Mouse (Mus musculus): ENCODE measurements around the gene Slc25a25.

Slc25a25 gene

DNA sequence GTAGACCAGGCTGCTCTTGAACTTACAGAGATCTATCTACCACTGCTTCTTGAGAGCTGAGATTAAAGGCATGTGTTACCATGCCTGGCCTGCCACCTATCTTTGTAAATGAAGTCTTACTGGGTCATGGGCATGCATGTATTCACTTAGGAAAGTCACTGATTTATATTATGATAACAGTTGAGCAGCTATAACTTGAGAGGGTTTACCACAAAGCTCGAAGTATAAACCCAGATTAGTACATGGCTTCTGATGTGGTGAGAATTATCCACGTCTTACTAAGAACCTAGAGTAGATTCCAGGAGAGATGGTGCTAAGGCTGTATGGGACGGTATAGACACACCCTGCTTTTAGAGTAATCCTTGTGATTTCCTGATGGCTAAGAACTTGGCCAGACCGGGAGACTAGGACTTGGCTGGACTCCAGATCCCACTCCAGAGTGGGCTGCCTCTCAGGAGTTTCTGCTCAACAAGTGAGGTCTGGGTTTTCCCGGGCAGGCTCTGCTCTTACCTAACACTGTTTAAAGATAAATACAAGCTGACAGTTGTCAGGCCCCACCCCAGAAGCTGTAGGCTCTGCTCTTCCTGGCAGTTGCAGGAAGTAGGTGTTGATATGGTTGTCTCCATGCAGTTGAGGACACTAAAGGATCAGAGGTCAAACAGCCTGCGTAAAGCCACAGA, 13.1 kb upstream of the Slc25a25 start:
- in situ Hi-C loops (cut with MboI; ENCODE audit: unreplicated experiment in 2 of 2): no loop called here

DNA sequence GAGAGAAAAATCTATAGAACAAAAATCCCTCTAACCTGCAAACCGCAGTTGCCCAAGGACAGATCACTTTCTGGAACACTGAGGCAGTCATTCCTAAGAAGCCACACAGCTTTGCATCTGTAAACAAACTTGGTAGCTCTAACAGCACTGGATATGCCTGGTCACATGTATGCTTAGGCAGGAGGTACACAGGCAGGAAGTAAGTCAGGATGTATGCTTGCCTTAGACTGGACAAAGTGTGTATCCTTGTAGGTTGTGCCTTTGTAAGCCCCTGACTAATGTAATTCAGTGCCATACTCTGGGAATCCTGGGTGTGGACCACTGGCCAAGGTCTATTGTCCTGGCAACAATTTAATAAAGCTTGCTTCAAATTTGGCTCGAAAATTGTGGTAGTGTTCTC, 12.5 kb upstream of the Slc25a25 start:
- in situ Hi-C loops (cut with MboI; ENCODE audit: unreplicated experiment in 2 of 2): no loop called here

DNA sequence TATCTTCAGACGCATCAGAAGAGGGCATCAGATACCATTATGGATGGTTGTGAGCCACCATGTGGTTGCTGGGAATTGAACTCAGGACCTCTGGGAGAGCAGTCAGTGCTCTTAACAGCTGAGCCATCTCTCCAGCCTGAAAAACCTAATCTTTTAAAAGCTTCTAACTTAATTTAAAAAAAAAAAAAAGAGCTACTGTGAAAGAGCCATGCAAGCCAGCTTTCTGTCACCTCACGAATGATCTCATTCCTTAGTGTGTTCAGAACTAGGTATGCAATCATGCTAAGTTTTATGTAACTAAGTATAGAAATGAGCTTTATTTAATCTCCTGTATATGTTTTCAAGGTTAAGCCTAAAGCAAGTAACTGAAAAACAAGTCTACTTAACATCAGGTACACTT, 8.4 kb upstream of the Slc25a25 start:
- in situ Hi-C loops (cut with MboI; ENCODE audit: unreplicated experiment in 2 of 2): no loop called here

DNA sequence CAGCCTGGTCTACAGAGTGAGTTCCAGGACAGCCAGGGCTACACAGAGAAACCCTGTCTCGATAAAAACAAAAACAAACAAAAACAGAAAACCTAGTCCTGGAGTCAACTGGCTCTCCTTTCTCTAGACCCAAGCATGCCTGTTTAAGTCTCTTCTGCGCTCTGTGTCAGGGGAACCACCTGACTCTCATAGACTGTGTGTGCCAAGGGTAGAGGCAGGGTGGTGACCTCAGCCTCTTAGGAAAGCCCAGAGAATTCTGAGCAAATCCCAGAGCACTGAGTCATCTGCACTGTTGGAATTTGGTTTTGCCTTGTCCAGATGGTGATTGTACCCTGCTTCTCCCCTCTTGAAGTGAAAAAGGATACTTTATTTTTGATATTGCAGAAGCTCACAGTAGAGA, 7.1 kb upstream of the Slc25a25 start:
- in situ Hi-C loops (cut with MboI; ENCODE audit: unreplicated experiment in 2 of 2): no loop called here

DNA sequence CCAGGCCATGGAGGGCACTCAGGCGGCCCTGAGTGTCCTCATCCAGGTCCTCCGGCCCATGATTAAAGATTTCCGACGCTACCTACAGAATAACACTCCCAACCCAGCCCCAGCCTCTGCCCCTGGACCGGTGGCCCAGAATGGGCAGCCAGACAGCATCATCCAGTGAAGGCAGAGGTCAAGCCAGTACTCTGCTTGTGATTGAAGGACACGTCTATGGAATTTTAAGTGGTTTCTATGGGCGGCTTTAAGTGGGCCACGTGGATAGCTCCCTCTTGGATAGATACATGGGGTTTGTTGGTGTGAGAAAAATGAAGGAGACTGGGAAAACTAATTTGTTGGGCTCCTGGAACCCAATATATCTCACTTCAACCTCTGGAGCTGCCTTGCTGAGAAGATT, 3.9 kb upstream of the Slc25a25 start:
- in situ Hi-C loops (cut with MboI; ENCODE audit: unreplicated experiment in 2 of 2): no loop called here

DNA sequence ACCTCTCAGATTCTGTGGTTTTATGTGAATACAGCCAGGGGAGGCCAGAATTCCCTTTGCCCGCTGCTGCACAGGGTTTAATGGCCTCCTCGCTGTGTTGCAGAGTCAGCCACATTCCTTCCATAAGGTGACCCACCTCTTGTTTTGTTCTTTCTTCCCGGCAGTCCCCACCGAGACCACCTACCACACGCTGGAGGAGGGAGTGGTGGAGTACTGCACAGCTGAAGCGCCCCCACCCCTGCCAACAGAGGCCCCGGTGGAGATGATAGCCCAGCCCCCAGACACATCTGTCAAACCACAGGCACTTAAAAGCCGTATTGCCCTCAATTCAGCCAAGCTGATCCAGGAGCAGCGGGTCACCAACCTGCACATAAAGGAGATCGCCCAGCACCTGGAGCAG, 3.4 kb upstream of the Slc25a25 start:
- in situ Hi-C loops (cut with MboI; ENCODE audit: unreplicated experiment in 2 of 2): no loop called here

DNA sequence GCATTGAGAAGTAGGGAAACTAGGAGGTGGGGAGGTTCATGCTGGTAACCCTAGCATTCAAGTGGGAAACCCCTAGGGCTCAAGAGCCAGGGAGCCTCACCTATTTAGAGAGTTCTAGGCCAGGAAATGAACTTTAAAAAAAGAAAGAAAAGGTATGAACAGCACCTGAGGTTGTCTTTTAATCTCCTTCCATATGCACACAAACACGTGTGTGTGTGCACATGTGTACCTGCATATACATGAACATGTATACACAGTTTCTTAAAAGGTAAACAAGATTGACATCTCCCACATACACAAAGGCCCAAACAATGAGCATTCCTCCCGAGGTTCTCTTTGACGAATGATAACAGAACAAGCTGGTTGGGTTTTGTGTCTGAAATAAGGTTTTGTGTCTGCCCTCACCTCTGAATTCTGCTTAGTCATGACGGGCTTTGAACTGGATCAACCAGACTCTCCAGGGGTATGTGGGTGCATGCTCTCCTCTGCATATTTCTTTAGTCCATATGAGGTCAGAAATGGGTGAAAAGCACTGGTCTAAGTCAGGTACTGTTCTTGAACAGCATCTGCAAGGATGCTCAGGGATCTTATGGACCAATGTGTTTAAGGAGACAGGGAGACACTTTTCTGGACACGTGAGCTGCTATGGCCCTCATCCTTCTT, 2.5 kb upstream of the Slc25a25 start:
- in situ Hi-C loops (cut with MboI; ENCODE audit: unreplicated experiment in 2 of 2): no loop called here

DNA sequence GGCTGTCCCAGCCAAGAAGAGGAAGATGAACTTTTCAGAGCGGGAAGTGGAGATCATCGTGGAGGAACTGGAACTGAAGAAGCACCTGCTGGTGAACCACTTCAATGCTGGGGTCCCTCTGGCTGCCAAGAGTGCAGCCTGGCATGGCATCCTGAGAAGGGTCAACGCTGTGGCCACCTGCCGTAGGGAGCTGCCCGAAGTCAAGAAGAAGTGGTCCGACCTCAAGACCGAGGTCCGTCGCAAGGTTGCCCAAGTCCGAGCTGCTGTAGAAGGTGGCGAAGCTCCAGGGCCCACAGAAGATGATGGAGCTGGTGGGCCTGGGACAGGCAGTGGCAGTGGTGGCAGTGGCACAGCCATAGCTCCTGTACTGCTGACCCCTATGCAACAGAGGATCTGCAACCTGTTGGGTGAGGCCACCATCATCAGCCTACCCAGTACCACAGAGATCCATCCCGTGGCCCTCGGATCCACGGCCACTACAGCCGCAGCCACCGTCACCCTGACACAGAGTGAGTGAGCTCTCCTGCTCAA, 1.3 kb upstream of the Slc25a25 start:
- in situ Hi-C loops (cut with MboI; ENCODE audit: unreplicated experiment in 2 of 2): no loop called here

DNA sequence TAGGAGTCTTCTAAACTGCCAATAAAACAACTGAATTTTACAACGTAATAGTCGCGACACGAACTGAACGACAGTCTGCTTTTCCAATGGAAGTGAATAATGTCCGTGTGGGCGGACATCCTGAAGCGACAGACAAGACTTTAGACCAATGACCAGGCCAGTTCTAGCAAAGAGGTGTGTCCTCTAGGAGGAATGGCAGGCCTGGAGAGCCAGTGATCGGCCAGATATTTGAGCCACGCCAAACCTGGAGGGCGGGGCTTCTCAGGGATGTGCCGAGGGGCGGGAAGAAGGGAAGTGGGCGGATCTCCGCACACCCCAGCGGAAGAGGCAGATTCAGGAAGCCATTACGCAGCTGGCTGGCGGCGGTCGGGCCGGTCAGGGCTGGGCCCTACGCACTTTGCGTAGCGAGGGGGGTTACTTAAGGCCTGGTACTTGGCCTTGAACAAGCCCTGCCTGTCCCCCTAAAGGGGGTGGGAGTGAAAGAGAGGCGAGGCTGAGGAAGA, 676 bp upstream of the Slc25a25 start:
- in situ Hi-C loops (cut with MboI; ENCODE audit: unreplicated experiment in 2 of 2): no loop called here

DNA sequence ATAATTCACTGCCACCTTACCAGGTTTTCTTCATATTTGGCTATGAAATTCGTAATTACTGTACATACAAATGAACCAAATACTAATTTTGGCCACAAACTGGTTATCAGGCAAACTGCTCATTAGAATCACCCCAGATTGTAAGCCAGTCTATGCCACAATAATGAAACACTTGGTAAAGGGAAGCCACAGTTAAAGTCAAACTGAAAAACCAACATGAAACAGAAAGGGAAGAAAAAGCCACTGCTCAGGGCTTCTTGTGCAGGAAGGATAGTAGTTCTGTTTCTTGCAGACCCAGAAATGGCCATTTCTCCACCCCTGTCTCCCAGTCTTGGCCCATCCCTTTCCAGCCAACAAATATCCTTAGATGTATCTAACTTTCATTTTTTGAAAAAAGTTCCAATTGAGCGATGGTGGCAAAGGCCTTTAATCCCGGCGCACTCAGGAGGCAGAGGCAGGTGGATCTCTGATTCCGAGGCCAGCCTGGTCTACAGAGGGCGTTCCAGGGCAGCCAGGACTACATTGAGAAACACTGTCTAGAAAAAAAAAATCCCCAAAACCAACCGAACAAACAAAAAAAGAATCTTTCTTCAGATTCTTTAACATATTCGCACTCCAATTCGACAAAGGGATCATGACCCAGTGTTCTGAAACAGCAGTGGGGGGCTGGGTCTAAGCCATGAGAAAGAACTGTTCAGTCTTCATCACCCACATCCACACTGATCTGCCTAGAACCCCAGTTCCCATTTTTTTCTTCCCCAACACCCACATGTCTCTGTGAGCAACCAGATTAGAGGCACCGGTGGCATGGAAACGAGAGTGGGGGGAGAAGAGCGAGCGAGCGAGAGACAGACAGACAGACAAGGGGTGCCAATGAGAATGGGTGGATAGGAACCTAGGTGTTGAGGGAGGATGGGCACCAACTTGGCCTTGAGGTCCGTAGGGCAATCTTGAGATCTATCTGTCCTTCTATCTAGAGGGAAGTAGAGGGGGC, 1.2 kb downstream of the Slc25a25 start, which contains the start of gene Naif1:
TSS of gene Naif1 (plus strand) at position 697 of the 994 bp plus-strand sequence.
- in situ Hi-C loops (cut with MboI; ENCODE audit: unreplicated experiment in 2 of 2): no loop called here

DNA sequence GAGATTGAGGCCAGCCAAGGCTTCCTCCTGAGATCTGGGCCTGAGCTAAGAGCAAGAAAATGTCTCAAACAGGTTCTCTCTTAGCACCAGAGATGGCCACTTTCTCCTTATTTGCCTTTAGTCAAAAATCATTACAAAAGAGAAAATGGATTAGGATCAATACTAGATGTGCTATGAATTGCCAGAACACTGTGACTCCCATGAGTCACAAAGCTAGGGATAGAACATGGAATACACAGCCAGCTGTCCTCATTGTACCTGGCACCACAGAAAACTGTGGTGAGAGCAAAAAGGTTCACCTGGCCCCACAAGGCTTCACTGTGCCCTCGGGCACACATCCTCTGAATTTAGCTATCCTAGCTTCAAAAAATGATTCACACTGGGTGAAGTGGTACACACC, 2.8 kb downstream of the Slc25a25 start:
- in situ Hi-C loops (cut with MboI; ENCODE audit: unreplicated experiment in 2 of 2): no loop called here

DNA sequence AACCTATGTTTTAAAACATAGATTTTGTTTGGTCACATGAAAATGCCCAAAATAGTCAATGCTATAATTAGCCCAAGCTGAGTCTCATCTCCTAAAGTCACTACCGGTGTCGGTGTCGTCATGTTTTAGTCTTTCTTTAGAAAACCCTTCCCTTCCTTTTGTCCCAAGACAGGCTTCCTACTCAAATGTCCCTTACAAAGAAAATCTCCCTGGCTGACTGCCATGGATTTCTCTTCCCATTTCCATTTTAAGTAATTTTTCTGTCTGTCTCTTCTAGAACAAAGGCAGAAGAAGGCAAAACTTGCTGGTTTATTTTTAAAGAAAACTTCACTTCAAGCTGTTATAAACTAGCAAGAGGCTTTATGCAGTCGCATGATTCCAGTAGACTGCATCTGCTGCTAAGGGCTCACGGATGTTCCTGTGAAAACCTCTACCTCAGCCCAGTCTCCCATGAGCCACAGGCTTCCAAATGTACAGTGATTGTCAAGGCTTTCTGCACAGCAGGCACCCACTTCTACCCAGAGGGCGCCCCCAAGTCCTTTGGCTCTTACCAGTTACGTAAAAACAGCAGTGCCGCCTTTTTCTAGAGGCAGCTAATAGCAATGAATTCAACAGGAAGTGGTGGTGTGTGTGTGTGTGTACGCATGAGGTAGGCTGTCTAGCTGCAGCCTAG, 3.8 kb downstream of the Slc25a25 start:
- in situ Hi-C loops (cut with MboI; ENCODE audit: unreplicated experiment in 2 of 2): no loop called here

DNA sequence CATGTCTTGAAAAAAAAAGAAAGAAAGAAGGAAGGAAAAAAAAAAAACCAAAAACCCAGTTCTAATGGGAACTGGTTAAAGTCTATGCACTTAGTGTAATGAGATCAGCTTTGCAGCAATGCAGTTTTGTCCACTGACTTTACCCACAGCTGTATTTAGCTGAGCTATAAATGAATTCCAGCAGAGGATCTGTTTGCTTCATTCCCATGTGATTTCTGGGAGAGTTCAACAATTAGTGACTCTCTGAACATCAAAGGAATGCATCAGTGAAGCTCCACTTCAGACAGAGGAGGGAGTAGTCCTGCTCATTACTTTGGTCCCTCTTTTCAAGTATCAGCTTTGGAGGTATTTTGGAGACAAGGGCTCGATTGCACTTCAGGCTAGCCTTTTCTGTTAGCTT, 5.7 kb downstream of the Slc25a25 start:
- in situ Hi-C loops (cut with MboI; ENCODE audit: unreplicated experiment in 2 of 2): no loop called here

DNA sequence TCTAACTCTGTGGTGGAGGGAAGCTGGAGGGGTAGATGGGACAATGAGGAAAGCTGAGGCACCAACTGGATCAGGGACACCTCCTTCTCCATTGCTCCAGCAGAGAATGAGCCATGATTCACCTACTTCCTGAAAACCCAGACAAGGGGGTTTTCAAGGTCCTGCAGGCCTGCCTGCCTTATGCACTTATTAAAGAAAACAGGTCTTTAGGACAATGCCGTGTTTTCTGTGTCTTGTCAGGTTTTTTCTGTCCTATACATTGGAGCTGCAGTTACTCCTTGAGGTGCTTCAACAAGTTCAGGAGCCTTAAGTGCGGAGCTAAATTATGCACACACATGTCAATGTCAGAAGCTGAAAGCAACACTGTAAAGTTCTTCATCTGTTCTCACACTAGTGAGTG, 9.7 kb downstream of the Slc25a25 start:
- in situ Hi-C loops (cut with MboI; ENCODE audit: unreplicated experiment in 2 of 2): no loop called here

DNA sequence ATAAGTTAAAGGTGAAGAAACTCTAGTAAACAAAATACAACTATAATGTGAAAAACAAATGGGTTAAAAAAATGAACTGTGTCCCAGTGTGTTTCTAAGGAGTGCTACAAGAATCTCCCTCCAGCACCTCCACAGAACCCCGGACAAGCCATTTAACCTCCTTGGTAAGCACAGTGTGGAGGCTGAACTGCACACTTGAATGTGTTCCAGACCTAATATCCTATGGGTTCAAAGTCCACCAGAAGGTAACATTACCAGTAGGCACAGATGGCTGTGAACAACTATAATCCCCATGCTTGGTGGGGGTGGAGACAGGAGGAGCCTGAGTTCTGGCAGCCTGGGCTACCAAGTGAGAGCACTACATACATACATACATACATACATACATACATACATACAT, 10.6 kb downstream of the Slc25a25 start:
- in situ Hi-C loops (cut with MboI; ENCODE audit: unreplicated experiment in 2 of 2): no loop called here

DNA sequence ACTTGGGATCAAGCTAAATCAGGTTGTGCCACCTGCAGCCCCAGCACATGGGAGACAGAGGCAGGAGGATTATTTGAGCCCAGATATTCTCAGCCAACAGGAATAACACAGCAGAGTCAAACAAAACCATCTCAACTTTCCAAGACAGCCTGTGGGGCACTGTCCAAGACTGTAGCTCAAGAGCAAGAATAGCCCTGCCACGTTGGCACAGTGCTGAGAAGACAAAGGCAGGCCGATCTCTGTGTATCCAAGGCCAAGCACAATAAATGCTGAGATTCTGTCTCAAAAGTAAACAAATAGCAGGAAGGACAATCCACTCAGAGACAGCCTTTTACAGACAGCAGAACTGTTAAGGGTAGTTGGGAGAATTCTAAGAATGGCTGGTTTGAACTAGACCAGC, 11.1 kb downstream of the Slc25a25 start:
- in situ Hi-C loops (cut with MboI; ENCODE audit: unreplicated experiment in 2 of 2): no loop called here

DNA sequence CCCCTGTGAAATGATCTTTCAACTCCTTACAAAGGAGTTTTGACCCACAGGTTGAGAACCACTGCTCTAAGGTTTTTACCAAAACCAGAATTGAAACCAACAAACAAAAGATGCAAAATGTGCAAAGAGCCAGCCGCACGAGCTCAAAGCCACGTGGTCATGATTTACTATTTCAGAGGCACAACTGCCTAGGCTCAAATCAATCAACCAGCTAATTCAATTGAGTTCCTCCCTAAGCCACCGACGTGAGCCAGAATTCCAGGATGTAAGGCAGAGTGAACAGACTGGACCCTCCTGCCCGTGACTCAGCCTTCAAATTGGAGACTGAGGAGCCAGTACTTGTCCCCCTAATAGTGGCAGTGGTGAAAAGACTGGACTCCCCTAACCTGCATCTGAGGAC, 12.1 kb downstream of the Slc25a25 start:
- in situ Hi-C loops (cut with MboI; ENCODE audit: unreplicated experiment in 2 of 2): no loop called here

DNA sequence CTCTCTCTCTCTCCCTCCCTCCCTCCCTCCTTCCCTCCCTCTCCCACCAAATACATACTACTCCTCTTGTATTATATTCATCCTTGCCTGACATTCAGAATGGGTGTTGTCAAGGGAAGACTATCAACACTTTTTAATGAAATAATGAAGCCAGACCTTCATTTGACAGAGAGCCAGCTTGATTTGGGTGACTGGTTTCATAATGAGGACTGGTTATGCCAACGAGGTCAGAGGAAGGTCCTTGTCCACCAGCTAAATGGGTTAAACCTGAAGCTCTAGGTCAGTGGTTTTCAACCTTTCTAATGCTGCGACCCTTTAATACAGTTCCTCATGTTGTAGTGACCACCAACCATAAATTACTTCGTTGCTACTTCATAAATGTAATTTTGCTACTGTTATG, 12.5 kb downstream of the Slc25a25 start:
- in situ Hi-C loops (cut with MboI; ENCODE audit: unreplicated experiment in 2 of 2): no loop called here

DNA sequence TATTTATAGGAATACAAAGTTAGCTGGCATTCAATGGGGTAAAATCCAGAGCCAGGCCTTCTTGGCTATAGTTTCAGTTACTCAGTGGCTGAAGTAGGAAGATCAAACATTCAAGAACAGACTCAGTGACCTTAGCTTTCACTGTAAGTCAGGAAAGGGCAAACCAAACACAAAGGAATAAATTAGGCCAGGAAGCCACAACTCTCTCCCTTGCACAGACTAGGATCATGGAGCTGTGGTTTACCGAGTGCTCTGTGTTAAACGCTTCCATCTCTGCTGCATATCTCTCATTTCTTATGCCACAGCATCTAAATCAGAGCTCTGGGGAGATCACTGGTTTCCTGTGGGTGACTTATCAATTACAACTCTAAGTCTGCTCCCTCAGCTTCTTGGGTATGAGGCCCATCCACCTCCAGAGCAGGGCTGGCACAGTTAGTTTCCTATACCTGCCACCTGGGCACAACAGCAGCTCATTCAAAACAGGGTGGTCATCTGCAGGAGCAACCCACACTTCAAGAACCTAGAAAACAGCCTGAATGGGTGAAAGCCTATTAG, 13.6 kb downstream of the Slc25a25 start:
- in situ Hi-C loops (cut with MboI; ENCODE audit: unreplicated experiment in 2 of 2): no loop called here
